Mouse (Mus musculus): ENCODE measurements around the gene Rln1. TPM values are rescaled to one million over a fixed set of nuclear protein-coding genes. Genes with fewer than 3 reads are reported as not detected.

Rln1 gene
- polyA plus RNA-seq, 1 experiment: not detected

DNA sequence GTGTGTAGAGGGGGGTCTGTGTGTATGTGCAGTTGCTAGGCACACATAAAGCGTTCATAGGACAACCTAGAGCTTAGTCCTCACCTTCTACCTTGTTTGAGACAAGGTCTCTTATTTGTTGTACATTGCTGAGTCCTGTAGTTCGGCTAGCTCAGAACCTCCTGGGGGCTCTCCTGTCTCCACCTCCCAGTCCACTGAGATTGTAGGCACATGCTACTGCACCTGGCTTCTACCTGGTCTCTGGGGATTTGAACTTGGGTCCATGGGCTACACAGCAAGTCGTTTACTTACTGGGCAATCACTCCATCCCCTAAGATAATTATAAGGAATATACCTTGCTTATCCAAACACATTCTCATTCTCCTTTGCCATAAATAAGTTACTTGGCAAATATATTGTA lies 38.2 kb upstream of the Rln1 start:
- peaks cover 2% of the 10 kb centered on the region; the same call in 1 of the 2 replicates for H3K4me1 ChIP-seq (ENCODE audit: control insufficient read depth, insufficient read depth, insufficient read length)
- DNase-seq (ENCODE audit: low read depth in 1 of 2, low spot score in 2 of 2): no peak
- 51% methylated on average over 3 of the region's 3 CpGs for WGBS
- peaks cover 19% of the 10 kb centered on the region for H3K36me3 ChIP-seq (ENCODE audit: control insufficient read depth, insufficient read depth, low read length)
- no peak overlapping the region; the same call in 1 of the 2 replicates for H3K27ac ChIP-seq (ENCODE audit: insufficient read depth, low read length)
- TF ChIP-seq POLR2A (IDR thresholded peaks at IDR 0.05; ENCODE audit: low read depth, low read length): no peak
- no peak for TF ChIP-seq CTCF (IDR thresholded peaks at IDR 0.05; ENCODE audit: extremely low read depth, insufficient read depth, insufficient read length, insufficient replicate concordance)
- H3K4me3 ChIP-seq (ENCODE audit: extremely low read depth, insufficient read depth, insufficient read length): no peak overlapping the region
- no peaks in the 10 kb centered on the region for H3K27me3 ChIP-seq (ENCODE audit: control insufficient read depth, insufficient read depth, low read length)

DNA sequence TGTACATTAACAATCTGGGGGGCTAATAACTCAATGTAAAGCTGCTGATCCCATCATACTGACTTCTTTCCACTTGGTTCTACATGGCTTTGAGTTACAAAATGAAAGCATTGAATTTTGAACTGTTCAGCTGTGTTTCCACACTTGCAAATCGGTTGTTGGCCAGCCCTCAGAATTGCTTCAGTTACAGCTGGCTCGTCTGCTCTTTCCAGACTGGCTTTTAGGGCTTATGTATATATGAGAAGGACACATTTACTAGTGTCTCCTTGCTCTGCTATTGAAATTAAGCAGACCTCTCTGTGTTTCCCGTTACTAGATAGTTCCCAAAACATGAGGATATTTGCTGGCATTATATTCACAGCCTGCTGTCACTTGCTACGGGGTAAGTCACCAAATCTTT lies 37.7 kb upstream of the Rln1 start:
- Histone ChIP-seq H3K4me1 (ENCODE audit: control insufficient read depth, insufficient read depth, insufficient read length) (peaks cover 2% of the 10 kb centered on the region; the same call in 1 of the 2 replicates), H3K36me3 (ENCODE audit: control insufficient read depth, insufficient read depth, low read length) (peaks cover 19% of the 10 kb centered on the region), H3K27me3 (ENCODE audit: control insufficient read depth, insufficient read depth, low read length) (no peaks in the 10 kb centered on the region), H3K27ac (ENCODE audit: insufficient read depth, low read length) (peak overlapping the region; percentile 88), H3K4me3 (ENCODE audit: extremely low read depth, insufficient read depth, insufficient read length) (peak overlapping the region; percentile 67)
- no peak for TF ChIP-seq CTCF (IDR thresholded peaks at IDR 0.05; ENCODE audit: extremely low read depth, insufficient read depth, insufficient read length, insufficient replicate concordance)
- TF ChIP-seq POLR2A (IDR thresholded peaks at IDR 0.05; ENCODE audit: low read depth, low read length): no peak
- WGBS: 6% methylated on average over 4 of the region's 4 CpGs
- DNase-seq (ENCODE audit: low read depth in 1 of 2, low spot score in 2 of 2): no peak

DNA sequence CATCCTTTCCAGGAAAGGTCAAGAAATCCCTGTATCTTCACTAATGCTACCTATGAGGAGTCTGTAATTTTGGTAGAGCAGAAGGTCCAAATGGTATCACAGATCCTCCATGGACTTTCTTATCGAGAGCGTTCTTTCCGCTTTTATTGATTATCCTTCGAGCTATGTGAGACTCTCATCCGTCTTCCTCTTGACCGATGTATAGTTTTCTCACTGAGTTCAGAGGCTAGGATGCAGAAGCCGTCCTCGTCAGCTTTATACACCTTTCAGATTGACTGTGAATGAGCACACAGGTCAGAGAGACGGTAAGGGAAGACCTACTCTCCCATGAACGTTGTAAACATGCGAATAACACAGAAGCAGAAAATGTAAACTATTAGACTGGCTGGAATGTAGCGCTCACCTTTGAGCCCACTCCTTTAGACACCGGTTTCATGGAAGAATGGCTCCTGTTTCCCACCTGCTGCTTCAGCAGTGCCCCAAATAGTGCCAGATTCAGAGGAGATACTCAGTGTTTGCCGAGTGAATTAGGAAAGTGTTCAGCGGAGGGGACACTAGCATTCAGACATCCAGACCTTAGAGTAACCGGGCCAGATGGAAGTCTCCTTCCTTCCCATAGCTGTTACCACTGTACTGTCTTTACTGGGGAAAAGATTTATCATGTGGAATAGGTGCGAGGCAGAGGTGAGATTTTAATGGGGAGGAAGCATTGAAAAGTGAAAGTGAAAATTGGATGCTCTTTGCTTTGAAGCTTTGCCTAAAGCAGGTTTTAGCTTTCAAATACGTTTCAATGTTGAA lies 37.0 kb upstream of the Rln1 start:
- H3K36me3 ChIP-seq (ENCODE audit: control insufficient read depth, insufficient read depth, low read length): peaks cover 16% of the 10 kb centered on the region
- WGBS: 31% methylated on average over 18 of the region's 18 CpGs
- H3K27ac ChIP-seq (ENCODE audit: insufficient read depth, low read length): peak overlapping the region; percentile 88
- DNase-seq (ENCODE audit: low read depth in 1 of 2, low spot score in 2 of 2): no peak
- TF ChIP-seq POLR2A (IDR thresholded peaks at IDR 0.05; ENCODE audit: low read depth, low read length) (no peak), CTCF (IDR thresholded peaks at IDR 0.05; ENCODE audit: extremely low read depth, insufficient read depth, insufficient read length, insufficient replicate concordance) (no peak)
- peak overlapping the region; percentile 67 for H3K4me3 ChIP-seq (ENCODE audit: extremely low read depth, insufficient read depth, insufficient read length)
- H3K4me1 ChIP-seq (ENCODE audit: control insufficient read depth, insufficient read depth, insufficient read length): peaks cover 2% of the 10 kb centered on the region; the same call in 1 of the 2 replicates
- no peaks in the 10 kb centered on the region for H3K27me3 ChIP-seq (ENCODE audit: control insufficient read depth, insufficient read depth, low read length)

DNA sequence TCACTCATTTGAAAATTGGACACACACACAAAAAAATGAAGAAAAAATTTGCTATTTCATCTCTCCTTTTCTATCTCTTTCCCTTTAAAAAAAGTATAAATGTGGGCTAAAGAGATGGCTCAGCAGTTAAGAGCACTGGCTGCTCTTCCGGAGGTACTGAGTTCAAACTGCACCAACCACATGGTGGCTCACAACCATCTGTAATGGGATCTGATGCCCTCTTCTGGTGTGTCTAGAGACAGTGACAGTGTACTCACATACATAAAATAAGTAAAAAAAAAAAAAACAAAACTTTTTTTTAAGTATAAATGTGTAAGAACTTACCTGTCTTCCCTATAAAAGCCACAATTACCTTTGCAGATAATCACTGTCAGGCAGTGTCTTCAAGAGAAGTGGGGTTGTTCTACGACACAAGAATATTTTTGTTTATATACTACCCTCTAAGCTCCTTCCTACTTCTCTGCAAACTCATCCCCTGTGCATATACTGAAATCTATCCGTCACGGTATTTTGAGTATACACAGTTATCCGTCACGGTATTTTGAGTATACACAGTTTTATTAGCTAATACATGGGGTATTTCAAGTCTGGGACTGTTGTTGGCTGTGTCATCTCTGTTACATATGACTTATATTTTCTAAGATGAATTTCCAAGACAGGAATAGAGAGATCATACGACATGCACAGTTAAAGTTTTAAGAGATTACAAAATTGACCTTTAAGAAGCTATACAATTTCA lies 36.2 kb upstream of the Rln1 start:
- H3K27me3 ChIP-seq (ENCODE audit: control insufficient read depth, insufficient read depth, low read length): no peaks in the 10 kb centered on the region
- no peak for DNase-seq (ENCODE audit: low read depth in 1 of 2, low spot score in 2 of 2)
- peaks cover 11% of the 10 kb centered on the region; the same call in 1 of the 2 replicates for H3K36me3 ChIP-seq (ENCODE audit: control insufficient read depth, insufficient read depth, low read length)
- 76% methylated on average over 7 of the region's 7 CpGs for WGBS
- no peak overlapping the region for H3K27ac ChIP-seq (ENCODE audit: insufficient read depth, low read length)
- peaks cover 5% of the 10 kb centered on the region for H3K4me1 ChIP-seq (ENCODE audit: control insufficient read depth, insufficient read depth, insufficient read length)
- H3K4me3 ChIP-seq (ENCODE audit: extremely low read depth, insufficient read depth, insufficient read length): no peak overlapping the region
- TF ChIP-seq CTCF (IDR thresholded peaks at IDR 0.05; ENCODE audit: extremely low read depth, insufficient read depth, insufficient read length, insufficient replicate concordance): no peak
- no peak for TF ChIP-seq POLR2A (IDR thresholded peaks at IDR 0.05; ENCODE audit: low read depth, low read length)

DNA sequence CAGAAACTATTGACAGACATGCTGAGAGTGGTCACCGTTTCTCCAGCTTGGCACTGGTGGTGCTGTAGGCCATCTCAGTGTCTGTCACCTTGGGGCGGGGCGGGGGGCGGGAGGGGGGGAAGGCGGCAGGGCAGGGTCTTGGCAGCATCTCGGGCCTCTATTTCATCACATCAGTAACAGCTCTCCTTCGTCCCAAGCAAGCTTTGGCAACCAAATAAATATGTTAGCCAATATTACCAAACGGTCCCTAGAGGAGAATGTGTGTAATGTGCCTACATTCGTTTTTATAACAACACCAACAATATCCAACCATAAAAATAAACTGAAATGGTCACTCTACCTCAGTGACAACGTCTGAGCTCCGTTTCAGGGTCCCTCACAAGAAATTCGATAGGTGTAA lies 35.6 kb upstream of the Rln1 start:
- 65% methylated on average over 12 of the region's 12 CpGs for WGBS
- peaks cover 8% of the 10 kb centered on the region; the same call in 1 of the 2 replicates for H3K36me3 ChIP-seq (ENCODE audit: control insufficient read depth, insufficient read depth, low read length)
- no peak overlapping the region for H3K4me3 ChIP-seq (ENCODE audit: extremely low read depth, insufficient read depth, insufficient read length)
- peaks cover 5% of the 10 kb centered on the region for H3K4me1 ChIP-seq (ENCODE audit: control insufficient read depth, insufficient read depth, insufficient read length)
- no peak for DNase-seq (ENCODE audit: low read depth in 1 of 2, low spot score in 2 of 2)
- TF ChIP-seq CTCF (IDR thresholded peaks at IDR 0.05; ENCODE audit: extremely low read depth, insufficient read depth, insufficient read length, insufficient replicate concordance) (no peak), POLR2A (IDR thresholded peaks at IDR 0.05; ENCODE audit: low read depth, low read length) (no peak)
- H3K27ac ChIP-seq (ENCODE audit: insufficient read depth, low read length): no peak overlapping the region
- no peaks in the 10 kb centered on the region for H3K27me3 ChIP-seq (ENCODE audit: control insufficient read depth, insufficient read depth, low read length)

DNA sequence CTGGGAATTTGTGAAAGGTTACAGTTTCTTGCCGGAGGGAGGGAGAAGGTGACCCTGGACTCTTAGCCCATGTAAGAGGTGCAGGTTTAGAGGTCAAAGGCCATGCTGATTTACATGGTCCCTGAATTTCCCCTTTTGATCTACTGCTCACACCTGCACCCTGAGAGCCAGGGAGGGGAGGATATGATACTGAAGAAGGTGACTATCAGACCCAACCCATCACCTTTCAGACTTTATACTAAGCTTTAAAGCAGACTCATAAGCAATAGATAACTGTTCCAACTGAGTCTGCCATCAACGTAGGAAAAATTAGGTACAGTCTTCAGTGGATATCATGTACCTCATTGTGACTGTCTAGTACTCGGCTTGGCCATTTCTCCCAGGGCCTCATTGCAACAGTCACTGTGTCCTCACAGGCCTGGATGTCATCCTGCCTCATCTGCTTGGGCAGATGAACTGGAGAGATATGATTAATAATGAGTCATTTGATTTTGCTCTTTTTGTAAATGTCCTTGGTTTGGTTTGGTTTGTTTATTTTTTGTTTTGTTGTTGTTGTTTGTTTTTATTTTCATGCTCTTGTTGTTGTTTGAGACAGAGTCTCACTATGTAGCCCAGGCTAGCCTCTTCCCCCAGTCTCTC lies 34.3 kb upstream of the Rln1 start:
- Histone ChIP-seq H3K27ac (ENCODE audit: insufficient read depth, low read length) (peak overlapping the region; percentile 60; the same call in 1 of the 2 replicates), H3K27me3 (ENCODE audit: control insufficient read depth, insufficient read depth, low read length) (no peaks in the 10 kb centered on the region), H3K4me3 (ENCODE audit: extremely low read depth, insufficient read depth, insufficient read length) (peak overlapping the region; percentile 40; the same call in 1 of the 2 replicates), H3K4me1 (ENCODE audit: control insufficient read depth, insufficient read depth, insufficient read length) (peaks cover 9% of the 10 kb centered on the region), H3K36me3 (ENCODE audit: control insufficient read depth, insufficient read depth, low read length) (peaks cover 2% of the 10 kb centered on the region; the same call in 1 of the 2 replicates)
- no peak for DNase-seq (ENCODE audit: low read depth in 1 of 2, low spot score in 2 of 2)
- 37% methylated on average over 3 of the region's 3 CpGs for WGBS
- TF ChIP-seq POLR2A (IDR thresholded peaks at IDR 0.05; ENCODE audit: low read depth, low read length): no peak
- TF ChIP-seq CTCF (IDR thresholded peaks at IDR 0.05; ENCODE audit: extremely low read depth, insufficient read depth, insufficient read length, insufficient replicate concordance): no peak
